Mouse (Mus musculus) gastrocnemius, postnatal 25 days (tissue): ENCODE measurements around the gene Ppp2r3a. TPM values are rescaled to one million over a fixed set of nuclear protein-coding genes. Genes with fewer than 3 reads are reported as not detected.

Source experiments
- DNase-seq: peaks from one replicate; pipeline ENCODE4 v3.0.0; 2022
- total RNA-seq, 2 experiments: library from RNA; stranded (reverse); gene quantifications; 1 replicate in 1 of 2; 2 replicates in 1 of 2; pipeline ENCODE4 v1.2.3; 2021

The Ppp2r3a gene
- total RNA-seq, 2 experiments from 2014 or later = 152 to 193 TPM

DNA sequence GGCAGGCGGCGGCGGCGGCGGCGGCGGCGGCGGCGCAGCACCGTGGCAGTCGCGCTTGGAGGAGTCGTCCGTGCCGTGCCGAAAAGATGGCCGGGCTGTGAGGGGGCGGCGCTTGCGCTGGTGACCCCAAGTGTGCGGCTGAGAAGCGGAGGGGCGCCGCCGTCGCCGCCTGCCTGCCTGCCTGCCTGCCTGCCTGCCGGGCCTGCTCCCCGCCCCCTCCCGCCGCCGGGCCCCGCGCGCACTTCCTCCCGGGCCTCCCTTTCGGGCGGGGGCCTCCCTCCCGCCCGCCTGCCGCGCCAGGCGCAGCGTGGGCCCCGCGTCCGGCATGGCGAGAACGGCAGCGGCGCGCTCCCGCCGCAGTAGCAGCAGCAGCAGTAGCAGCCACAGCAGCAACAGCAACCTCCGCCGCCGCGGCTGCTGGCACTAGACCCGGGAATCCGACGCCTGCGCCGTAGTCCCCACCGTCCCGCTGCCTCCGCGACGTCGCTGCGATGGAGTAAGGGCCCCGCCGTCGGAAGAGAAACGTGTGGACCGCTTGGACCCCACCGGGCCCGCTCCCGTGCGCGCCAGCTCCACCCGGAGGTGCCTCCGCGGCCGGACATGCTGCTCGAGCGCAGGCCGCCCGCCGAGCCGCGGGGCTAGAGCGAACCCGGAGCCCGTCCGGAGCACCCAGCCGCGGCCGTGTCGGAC lies 177.1 kb downstream of the Ppp2r3a start:
- peak; percentile 92 for DNase-seq

- DNase-seq = no peak
Observed at GRCm38 (mm10) chr9:101073987-101074331, 177.6 kb downstream of the Ppp2r3a start, which contains the start of gene Msl2. TSS of gene Msl2 (plus strand) at chr9:101074101.

- peak; percentile 99 for DNase-seq
Observed at GRCm38 (mm10) chr9:101073041-101073986, 178.3 kb downstream of the Ppp2r3a start.

DNA sequence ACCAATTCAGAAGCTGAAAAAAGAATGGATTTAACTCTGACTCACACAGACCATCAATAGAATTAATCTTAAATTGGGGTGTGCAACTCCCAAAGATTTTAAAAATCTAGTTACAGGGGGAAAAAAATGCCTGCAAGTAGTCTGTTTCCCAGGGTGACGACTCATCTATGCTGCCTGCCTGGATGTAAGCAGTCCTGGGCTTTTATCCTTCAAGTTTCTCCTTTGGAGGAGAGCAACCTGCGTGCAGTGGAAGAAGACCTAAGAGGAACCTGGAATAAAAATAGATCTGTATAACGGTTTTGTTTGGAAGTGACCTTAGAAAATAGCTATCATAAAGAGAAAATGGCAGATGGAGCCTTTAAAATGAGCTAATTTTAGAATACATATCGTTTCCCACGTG lies 179.1 kb downstream of the Ppp2r3a start:
- no peak for DNase-seq

DNA sequence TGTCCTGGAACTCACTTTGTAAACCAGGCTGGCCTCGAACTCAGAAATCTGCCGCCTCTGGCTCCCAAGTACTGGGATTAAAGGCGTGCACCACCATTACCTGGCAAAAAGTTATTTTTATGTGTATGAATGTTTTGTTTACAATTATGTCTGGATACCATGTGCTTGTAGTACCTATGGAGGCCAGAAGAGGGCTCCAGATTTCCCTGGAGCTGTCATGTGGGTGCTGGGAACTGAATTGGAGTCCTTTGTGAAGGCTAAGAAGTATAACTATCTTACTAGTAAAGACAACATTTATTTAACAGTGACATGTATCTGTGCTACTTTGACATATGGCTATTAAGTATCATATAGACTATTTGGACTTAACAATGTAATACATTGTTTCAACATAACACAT lies 181.8 kb downstream of the Ppp2r3a start:
- no peak for DNase-seq

GRCm38 (mm10) chr9:101065076-101065602 lies 186.5 kb downstream of the Ppp2r3a start:
- DNase-seq = no peak

- DNase-seq = no peak
Observed at GRCm38 (mm10) chr9:101062253-101062780, 189.3 kb downstream of the Ppp2r3a start.

DNA sequence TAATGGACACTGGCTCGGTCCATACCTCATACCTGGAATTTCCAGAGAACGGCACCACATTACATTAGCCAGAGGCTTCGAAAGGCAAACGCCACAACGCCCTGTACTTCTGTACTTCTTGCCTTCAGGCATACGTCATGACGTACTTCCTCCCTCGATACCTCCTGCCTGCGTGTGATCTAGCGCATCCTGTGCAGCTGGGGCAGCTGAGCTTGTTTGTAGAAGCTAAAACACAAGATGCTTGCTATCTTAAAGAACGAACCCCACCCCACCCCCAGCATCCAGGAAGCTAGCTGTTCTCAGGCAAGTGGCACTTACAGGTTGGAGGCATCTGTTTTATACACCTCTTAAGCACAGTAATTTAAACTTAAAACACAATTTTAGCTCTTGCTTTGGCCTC lies 190.6 kb downstream of the Ppp2r3a start:
- peak; percentile 14 for DNase-seq

DNA sequence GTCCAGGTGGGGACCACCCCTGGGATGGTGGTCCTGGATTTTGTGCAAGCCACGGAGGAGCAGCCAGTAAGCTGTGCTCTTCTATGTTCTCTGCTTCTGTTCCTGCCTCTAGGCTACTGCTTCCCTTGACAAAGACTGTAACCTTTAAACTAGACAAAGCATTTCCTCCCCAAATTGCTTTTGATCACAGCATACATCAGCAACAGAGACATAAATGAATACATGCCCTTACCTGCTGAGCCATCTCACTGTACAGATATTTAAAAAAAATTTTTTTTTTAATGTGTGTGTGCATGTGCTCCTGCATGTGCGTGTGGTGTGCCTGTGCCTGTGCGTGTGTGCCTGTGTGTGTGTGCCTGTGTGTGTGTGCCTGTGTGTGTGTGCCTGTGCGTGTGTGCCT lies 194.4 kb downstream of the Ppp2r3a start:
- DNase-seq = no peak

Other genes starting within 250 kb of the Ppp2r3a start
- 10 to 100 TPM; 51.6 to 57.9 TPM for gene Pccb, start 216.9 kb downstream of the Ppp2r3a start, total RNA-seq
- 10 to 100 TPM; 20.9 to 23.1 TPM for gene Msl2, start 177.7 kb downstream of the Ppp2r3a start, total RNA-seq